Mouse (Mus musculus) cerebellum, adult 11 months (tissue): ENCODE data around the gene Zfp609.
"Not testable (repeated sequence)": the region's sequence is repeated elsewhere in the genome, so short reads cannot be mapped to it uniquely, and the experiment has no call there.

Source experiments
- DNase-seq: peaks from one replicate; pipeline ENCODE4 v3.0.0; 2022

Gene Zfp609

DNA sequence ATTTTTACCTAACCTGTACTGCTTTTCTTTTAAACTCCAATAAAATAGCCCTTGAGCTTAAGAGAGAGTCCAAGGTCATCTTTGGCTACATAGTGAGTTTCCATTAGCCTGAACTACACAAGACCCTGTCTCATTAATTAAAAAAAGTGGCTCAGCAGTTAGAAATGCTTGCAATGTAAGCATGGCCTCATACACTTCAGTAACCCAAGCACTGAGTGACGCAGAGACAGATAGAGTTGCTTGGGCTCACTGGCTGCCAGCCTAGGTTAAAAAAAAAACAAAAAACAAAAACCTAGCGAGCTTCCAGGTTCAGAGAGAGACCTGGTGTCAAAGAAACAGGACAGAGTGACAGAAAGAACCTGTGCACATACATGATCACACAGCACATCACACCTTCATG, 14.5 kb downstream of the Zfp609 start:
- no peak for DNase-seq

DNA sequence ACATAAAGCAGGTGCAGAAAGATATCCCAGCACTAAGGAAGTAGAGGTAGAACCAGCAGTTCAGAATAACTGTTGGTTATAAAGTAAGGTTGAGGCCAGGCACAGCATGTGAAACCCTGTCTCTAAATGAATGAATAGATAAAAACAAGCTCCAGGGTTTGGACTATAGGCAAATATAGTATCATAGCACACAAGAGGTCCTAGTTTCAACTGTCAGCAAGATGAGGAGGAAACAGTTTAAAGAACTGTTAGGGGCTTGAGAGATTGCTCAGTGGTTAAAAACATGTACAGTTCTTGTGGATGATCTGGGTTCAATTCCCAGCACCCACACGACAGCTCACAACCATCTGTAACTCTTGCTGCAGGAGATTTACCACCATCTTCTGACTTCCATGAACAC, 15.6 kb downstream of the Zfp609 start:
- DNase-seq, result no peak

DNA sequence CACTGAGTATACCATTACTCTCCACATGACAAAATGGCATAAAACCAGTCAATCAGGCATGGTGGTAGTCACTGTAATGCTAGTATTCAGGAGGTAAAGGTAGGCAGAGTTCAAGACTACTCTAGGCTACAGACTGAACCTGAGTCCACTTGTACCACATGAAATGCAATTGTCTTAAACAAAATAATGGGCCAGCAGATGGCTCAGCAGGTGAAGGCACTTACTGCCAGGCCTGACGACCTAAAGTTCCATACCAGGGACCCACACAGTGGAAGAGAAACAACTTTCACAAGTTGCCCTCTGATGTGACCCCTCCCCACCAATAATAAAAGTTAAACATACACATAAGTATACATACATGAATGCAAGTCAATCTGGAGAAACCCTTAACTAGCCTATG, 19.5 kb downstream of the Zfp609 start:
- DNase-seq, result no peak

DNA sequence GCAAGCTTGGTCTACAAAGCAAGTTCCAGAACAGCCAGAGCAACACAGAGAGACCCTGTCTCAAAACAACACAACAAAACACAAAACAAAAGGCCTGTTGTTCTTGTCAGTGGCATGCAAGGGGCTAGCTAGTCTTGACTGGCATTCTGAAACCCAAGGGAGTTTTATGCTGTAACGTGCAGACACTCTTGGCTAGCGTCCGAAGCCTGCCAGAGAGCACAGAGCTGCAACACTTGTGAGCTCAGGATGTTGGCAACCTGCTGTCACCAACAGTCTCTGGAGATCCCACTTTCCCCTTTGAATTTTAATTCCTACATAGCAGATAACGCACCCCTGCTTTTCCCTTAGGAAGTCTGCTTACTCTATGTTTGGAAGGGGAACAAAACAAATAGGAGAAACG, 20.1 kb downstream of the Zfp609 start:
- DNase-seq, result no peak

DNA sequence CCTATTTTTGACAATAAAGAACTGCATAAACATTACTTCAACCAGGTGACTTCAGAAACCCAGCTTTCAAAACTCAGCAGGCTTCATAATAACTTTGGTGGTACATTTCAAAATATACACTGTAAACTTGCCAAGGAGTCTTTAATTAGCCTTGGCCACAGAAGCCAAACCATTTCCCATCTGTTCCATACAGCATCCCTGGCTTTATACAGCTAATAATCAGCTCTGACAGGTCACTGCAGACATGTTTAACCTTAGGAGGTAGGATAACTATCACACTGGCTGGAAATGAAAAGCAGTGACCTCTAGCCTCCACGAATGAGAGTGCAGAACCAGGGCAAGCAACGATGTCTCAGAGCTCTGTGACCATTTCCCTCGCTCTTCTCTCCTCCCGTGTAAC, 27.6 kb downstream of the Zfp609 start:
- peak; percentile 26 for DNase-seq

DNA sequence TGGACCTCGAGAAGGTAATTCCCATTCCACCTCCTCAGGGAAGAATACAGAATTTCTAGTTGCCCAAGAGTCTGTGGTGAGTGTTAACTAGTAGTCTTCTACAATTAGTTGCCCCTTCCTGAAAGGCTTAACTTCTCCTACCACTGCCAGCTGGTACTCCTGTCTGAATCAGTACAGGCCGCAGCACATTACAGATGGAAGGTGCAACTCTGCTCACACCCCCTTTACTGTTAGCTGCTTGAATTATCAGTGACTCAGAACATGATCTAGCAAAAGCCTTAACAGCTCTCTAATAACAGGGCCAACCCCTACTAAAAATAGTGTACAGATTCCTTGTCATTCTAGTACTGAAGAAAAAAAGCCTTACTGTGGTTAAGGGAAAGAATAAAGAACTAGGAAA, 31.7 kb downstream of the Zfp609 start:
- no peak for DNase-seq

DNA sequence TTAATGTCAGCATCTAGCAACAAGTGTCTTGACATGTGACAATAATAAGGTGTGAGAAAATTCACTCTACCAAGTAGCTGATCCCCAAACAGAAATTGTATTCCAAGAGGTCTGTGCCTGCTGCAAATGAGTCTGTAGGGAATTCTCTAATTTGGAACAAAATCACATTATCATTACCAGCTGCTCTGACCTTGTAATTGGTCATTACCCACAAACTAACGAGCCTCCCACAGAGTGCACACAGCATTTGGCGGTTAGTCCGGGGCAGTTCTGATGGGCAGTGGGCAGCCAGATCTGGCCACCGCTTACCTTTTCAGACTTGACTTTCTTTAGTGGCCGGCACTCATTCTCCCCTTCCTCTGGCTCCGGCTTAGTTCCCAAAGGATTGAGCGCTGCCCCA, 33.1 kb downstream of the Zfp609 start:
- no peak for DNase-seq

DNA sequence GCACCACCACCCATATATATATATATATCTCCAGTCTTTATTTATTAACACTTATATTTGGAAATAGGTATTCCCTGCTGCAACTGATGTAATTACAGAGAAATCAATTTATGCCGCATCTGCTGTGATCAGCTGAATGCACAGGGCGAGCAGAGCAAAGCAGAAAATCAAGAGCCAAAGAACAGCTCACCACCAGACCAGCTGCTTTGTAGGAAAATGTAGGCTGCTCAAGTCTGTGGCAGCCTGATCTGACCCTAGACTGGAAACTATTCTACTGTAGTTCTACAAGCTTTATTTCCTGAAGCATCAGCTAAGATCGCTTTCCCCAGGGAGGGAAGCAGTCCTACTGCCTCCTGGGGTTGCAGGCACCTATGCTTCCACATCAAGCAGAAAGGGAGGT, 33.9 kb downstream of the Zfp609 start:
- DNase-seq, result no peak

DNA sequence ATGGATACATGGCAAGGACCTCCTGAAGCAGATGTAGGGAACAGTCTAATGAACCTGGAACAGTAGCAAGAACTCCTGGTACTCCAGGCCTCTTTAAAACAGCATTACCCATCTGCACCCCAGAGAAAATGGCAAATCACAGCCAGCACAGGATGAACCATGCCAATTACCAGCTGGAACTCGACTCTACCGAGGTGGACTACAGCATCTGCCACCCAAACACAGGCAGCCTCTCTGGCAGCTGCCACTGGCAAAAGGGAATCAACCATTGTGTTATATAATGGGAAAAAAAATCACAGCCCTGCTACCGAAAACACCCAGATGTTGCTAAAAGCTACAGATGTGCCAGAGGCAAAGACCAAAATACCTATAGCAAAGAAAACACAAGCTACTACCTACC, 34.3 kb downstream of the Zfp609 start:
- DNase-seq, result no peak

DNA sequence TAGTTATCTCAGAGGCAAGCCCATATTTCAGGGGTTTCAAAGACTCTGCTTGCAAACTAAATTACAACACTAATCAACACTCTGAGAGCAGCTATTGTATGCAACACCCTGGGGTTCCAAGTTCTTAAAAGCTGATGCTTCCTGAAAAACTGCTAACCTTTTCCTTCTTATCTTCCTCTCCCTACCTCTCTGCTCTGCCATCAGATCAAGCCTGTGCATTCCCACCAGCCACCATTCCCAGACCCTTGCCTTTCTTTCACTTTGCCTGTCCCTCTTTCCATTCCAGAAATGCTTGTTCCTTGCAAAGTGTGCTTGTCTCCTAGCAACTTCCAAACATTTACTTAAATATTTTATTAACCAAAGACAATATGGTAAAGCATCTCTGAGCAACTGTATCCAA, 35.5 kb downstream of the Zfp609 start:
- no peak for DNase-seq

DNA sequence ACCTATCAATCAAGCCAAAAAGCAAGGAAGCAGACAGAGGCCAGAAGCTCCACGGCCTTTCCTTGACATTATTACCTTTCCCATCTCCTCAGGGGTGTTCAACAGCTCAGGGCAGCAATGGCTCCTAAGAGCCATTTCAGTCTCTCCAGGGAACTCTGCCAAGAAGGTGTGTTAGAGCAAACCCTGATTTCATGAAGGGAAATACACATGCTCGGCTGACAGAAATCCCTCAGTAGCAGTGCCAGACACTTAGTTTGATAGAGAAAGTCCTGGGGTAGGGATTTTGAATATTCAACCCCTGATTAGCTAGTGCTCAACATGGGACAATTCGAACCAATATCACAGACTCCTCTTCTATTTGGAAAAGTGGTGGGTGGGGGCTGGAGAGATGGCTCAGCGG, 36.3 kb downstream of the Zfp609 start:
- no peak for DNase-seq

DNA sequence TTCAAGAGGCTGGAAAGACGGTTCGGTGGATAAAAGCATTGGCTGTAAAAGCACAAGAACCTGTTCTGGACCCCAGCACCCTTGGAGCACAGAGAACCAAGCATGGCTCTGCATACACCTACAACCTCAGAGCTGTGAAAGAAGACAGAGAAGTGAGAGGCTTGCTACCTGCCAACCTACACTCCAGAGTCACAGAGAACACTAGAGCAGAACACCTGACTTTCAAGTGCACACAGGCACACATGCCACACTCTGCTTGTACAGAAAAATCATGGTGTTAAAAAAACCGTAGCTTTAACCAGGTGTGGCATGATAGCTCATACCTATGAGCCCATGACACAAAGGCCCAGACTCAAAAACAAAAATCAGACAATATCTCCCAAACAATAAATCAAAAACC, 37.6 kb downstream of the Zfp609 start:
- no peak for DNase-seq

DNA sequence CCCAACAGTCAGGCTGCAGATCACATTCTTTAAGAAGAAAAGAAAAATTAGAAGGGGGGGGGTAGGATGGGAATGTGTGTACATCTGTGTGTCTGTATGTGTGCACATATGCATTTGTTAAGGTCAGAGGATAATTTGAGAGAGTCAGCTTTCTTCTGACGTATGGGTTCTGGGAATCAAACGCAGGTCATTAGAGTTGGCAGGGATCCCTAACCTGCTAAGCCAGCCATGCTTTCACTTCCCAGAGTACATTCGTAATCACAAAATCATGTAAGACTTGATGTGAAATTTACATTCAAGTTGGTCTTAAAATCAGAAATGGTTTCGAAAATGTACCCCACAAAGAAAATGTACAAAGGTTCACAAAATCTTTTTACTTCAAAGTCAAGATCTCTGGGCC, 38.8 kb downstream of the Zfp609 start:
- DNase-seq, result no peak

DNA sequence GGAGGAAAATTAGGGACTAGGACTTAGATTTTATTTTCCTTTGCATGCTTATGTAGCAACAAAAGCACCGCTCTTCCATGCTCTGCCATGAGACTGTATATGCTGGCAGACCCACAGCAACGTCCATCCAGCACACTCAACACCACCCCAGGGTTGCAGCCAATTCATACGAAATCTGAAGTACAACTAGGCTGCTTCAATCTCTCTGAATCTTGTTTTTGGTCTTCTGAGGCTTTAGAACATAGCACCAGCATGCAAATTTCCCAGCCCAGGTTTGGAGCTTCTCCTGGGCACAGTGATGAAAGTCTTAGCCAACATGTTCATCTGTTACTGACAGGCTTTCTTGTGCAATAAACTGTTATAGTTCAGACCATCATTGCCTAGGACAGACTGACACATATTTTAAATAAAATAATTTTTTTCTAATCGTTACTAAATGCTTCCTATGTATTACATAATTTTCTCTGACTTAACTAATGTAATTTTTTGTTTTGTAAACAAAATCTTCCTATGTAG, 39.5 kb downstream of the Zfp609 start:
- DNase-seq, result no peak

DNA sequence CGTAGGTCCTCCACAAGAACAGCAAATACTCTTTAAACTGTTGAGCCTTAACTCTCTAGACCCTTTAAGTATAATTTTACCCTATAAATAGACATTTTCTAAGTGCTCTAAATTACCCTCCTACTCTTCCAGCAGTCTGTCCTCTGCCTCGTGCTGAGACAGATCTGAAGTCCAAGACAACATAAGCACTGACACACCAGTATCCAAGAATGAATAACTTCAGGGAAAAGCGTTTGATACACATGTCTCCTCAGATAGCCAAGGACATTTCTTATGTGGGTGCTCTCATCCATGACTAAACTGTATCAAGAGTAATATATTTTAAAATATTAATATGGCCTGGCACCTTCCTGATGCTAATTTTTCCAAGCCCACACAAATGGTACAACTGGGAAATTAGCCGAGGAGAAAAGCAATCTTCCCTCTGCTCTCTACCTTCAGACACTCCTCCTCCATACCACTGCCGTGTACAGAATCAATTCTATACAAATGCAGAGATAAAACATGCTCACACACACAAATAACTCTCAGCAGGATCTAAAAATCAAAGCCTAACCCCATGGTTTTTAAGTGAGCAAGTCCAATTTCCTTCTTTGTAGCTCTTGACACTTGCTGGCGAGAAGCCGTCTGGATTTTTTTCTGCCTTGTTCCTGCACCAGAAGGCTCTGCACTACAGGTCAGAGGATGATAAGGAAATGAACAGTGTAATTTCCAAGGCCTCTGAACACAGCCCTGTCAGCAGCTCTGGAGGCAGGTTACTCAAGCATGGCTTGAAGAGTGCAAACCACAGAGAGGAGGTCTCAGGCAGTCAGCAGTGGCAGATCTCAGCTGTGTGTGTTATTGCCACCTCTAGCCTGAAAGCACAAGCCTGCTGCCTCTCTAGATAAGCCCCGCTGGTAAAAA, 40.2 kb downstream of the Zfp609 start:
- peak; percentile 45 for DNase-seq

DNA sequence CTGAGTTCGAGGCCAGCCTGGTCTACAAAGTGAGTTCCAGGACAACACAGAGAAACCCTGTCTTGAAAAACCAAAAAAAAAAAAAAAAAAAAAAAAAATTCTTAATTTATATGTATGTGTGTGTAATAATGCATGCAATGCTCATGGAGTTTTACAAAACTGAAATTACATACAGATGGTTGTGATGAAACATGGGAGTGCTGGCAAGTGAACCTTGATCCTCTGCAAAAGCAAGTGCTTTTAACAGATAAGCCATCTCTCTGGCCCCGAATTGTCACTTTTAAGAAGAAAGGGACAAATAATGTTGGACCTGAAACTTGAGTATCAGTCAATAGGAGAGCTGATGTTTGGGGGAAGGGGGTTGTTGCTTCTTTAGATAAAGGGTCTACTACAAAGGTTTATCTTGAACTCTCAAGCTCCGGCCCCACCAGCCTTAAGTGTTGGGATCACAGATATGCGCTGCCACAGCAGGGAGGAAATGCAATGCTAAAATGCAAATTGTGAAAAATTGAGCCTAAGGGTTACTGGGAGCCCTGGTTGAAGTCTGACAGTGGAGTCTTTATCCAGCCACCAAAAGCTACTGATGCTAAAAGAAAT, 41.5 kb downstream of the Zfp609 start:
- no peak for DNase-seq

DNA sequence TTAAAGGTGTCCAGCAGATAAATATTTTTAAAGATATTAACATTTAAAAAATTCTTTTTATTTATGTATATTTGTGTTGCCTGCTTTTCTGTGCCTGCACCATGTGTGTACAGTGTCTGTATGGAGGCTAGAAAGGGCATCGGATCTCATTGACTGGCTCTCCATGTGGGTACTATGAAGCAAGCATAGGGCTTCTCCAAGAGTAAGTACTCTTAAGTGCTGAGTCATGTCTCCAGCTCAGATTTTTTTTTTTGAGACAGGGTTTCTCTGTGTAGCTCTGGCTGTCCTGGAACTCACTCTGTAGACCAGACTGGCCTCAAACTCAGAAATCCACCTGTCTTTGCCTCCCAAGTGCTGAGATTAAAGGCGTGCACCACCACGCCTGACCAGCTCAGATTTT, 47.7 kb downstream of the Zfp609 start:
- not testable (repeated sequence) for DNase-seq

DNA sequence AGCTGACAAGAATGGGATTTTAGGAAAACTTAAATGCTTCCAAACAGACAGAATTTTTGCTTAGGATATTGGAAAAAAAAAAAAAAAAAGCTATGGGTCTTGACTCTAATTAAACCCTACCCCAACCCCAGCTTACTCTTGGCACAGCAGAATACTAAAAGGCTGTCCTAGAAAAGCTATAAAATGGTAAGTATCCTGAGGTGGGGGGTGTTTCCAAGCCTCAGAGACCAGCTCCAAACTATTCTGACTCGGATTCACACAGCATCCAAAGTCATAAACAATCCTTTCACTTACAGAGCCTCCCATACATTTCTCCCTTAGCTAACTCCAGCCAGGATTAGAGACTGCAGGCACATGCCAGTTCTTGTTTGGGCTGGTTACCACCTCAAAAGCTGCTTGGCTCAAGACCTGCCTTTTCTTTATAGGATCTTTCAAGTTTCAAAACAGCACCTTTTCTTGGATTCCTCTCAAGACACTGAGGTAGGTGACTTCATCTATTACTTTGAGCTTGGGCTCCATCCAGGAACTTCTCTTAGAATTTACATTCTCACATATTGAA, 50.4 kb downstream of the Zfp609 start:
- no peak for DNase-seq

DNA sequence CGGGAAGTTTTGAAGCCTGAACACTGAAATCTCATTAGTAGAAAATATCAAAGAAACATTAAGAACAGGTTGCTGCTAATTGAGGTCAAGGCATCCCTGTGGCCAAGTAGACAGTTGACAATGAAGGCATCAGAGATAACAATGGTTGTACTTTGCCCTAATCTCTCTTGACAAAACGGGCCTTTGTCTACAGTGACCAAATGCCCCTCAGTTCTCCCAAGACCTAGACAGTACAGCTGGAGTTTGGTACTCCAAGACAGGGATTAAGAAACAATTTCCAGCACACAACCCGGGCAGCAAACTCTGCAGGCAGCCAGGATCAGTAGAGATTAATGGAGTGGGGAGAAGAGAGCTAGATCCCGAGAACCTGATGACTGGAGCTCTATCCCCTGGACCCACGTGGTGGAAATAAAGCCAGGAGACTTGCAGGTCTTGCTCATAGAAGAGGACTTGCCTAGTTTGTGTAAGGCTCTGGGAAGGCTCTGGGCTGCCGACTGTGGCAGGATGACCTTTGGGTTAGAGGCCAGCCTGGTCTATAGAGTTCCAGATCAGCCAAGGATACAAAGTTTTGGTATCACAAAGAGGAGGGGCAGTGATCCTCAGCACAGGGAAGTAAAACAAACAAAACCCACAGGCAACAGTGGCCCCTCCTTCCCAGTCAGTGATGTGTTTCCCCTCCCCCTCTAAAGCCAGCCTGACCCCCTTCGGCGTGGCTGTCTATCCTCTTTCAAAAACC, 51.1 kb downstream of the Zfp609 start:
- no peak for DNase-seq

DNA sequence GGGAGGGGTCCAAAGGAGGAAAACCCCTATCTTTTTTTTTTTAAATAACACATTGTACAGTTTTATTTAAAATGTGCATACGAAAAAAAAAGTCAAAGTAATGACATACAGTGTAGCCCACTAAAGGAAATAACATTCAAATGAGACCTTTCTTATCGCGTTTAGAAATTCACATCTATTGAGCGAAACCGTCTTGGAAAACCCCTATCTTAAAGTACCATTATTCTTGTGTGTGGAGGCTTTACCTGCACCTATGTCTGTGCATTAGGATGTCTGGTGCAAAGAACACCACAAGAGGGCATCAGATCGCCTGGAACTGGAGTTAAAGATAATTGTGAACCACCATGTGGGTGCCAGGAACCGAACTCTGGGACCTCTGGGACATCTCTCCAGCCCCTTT, 53.6 kb downstream of the Zfp609 start:
- no peak for DNase-seq

DNA sequence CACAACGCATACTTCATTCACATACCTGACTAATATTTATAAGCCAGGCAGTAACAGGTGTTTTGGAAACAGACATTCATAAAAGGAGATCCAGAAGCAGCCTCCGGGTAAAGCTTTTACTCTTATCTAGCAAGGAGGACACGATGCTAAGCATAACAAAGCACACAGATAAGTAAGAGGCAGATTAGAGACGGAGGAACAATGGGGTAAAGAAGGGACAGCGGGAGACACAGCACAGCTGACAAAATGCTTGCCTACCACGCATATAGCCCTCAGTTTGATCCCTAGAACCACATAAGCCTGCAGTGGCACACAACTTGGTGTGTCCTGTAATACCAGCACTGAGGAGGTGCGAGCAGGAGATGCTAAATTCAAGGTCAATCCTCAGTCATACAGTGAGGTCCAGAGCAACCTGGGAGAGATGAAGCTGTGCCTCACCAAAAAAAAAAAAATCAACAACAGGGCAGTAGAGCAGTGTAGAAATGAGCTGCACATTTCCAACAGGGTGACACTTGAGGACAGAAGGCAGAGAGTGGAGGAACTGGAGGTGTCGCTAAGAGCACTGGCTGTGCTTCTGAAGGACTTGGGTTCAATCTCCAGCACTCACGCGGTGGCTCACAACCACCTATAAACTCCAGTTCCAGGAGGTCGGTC, 56.2 kb downstream of the Zfp609 start:
- no peak for DNase-seq

DNA sequence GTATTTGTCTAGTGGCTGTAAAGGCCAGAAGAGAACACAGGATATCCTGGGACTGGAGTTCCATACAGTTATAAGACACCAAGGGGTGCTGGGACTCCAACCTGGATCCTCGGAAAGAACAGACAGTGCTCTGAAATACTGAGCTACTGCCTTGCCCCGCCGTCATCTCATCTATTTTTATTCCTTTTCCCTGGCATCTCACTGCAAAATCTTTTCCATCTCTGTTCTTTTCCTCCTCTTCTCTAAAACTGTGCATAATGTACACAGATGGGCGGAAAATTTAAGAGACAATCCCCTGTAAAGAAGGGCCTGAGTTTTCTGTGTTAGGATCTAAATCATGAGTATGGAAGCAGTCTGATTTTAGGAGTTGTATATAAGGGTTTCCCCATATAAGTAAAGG, 64.6 kb downstream of the Zfp609 start:
- no peak for DNase-seq

DNA sequence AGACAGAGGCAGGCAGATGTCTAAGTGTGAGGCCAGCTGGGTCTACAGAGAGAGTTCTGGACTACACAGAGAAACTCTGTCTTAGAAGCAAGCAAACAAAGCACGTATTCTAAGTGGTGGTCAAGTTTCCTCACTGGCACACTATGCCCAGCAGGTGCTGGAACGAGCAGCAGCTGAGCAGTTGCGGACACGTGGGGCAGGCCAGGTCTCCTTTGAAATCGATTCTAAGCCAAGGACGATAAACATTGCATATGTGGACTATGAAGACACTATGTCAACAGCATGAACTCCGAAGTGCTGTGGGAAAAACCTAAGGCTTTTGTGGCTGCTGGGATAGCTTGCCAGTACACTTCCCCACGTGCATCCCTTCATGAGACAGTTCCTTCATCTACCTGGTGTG, 67.4 kb downstream of the Zfp609 start:
- DNase-seq, result no peak
